Mouse (Mus musculus) brain, embryonic 14.5 days (tissue): ENCODE data around the gene Dusp22.

Experiments used
- CTCF ChIP-seq: fragments of 200-500 bp; IDR thresholded peaks from 2 replicates; pipeline ENCODE4 v1.5.1; 2012; ENCODE audit warnings: inconsistent platforms, mild to moderate bottlenecking, moderate library complexity, borderline replicate concordance; ENCODE audit not compliant: insufficient read depth, insufficient read length; ENCODE audit errors: extremely low read depth
- POLR2A ChIP-seq: fragments of 200-500 bp; IDR thresholded peaks from 2 replicates; pipeline ENCODE4 v1.6.1; 2012; ENCODE audit warnings: mild to moderate bottlenecking, inconsistent platforms, borderline replicate concordance; ENCODE audit not compliant: poor library complexity, insufficient read depth, insufficient read length, severe bottlenecking; ENCODE audit errors: extremely low read depth

GRCm38 (mm10) chr13:30695232-30695631, 35.4 kb downstream of the Dusp22 start:
- TF ChIP-seq POLR2A: no peak
- TF ChIP-seq CTCF: no peak
